Mouse (Mus musculus): ENCODE results near the gene Smurf2.
"Not testable (repeated sequence)": the region's sequence is repeated elsewhere in the genome, so short reads cannot be mapped to it uniquely, and the experiment has no call there.

Smurf2 gene

GRCm38 (mm10) chr11:106812410-106813136, 107.9 kb downstream of the Smurf2 start:
- no peak for DNase-seq (ENCODE audit: low read depth, low spot score)

GRCm38 (mm10) chr11:106807442-106807841, 113.1 kb downstream of the Smurf2 start:
- not testable (repeated sequence) for DNase-seq (ENCODE audit: low read depth, low spot score)

GRCm38 (mm10) chr11:106802069-106802627, 118.4 kb downstream of the Smurf2 start:
- DNase-seq (ENCODE audit: low read depth, low spot score) = no peak

- no peak for DNase-seq (ENCODE audit: low read depth, low spot score)
Measured at GRCm38 (mm10) chr11:106795679-106796078, 124.8 kb downstream of the Smurf2 start.

- DNase-seq (ENCODE audit: low read depth, low spot score) = no peak
Measured at GRCm38 (mm10) chr11:106793846-106794245, 126.7 kb downstream of the Smurf2 start.

- peak; percentile 29 for DNase-seq (ENCODE audit: low read depth, low spot score)
Measured at GRCm38 (mm10) chr11:106789649-106790048, 130.9 kb downstream of the Smurf2 start.

- peak; percentile 98 for DNase-seq (ENCODE audit: low read depth, low spot score)
Measured at GRCm38 (mm10) chr11:106788775-106789459, 131.6 kb downstream of the Smurf2 start, which contains the start of the genes Ddx5 and Cep95. TSS of gene Ddx5 (minus strand) at chr11:106789185. TSS of gene Cep95 (plus strand) at chr11:106789252.

GRCm38 (mm10) chr11:106788026-106788774, 132.3 kb downstream of the Smurf2 start:
- DNase-seq (ENCODE audit: low read depth, low spot score) = peak; percentile 97

GRCm38 (mm10) chr11:106787131-106788025, 133.1 kb downstream of the Smurf2 start:
- DNase-seq (ENCODE audit: low read depth, low spot score) = peak; percentile 84

GRCm38 (mm10) chr11:106785043-106785442, 135.5 kb downstream of the Smurf2 start:
- DNase-seq (ENCODE audit: low read depth, low spot score) = no peak

- DNase-seq (ENCODE audit: low read depth, low spot score) = no peak
Measured at GRCm38 (mm10) chr11:106784476-106784875, 136.0 kb downstream of the Smurf2 start.

- DNase-seq (ENCODE audit: low read depth, low spot score) = no peak
Measured at GRCm38 (mm10) chr11:106782841-106783764, 137.4 kb downstream of the Smurf2 start.

GRCm38 (mm10) chr11:106782271-106782670, 138.2 kb downstream of the Smurf2 start:
- not testable (repeated sequence) for DNase-seq (ENCODE audit: low read depth, low spot score)

- no peak for DNase-seq (ENCODE audit: low read depth, low spot score)
Measured at GRCm38 (mm10) chr11:106780590-106781220, 139.8 kb downstream of the Smurf2 start.

GRCm38 (mm10) chr11:106780089-106780425, 140.5 kb downstream of the Smurf2 start:
- DNase-seq (ENCODE audit: low read depth, low spot score) = no peak

- peak; percentile 86 for DNase-seq (ENCODE audit: low read depth, low spot score)
Measured at GRCm38 (mm10) chr11:106779388-106780088, 141.0 kb downstream of the Smurf2 start, which contains the start of gene Polg2. TSS of gene Polg2 (minus strand) at chr11:106779537.

GRCm38 (mm10) chr11:106778589-106779387, 141.7 kb downstream of the Smurf2 start:
- DNase-seq (ENCODE audit: low read depth, low spot score) = no peak

- DNase-seq (ENCODE audit: low read depth, low spot score) = no peak
Measured at GRCm38 (mm10) chr11:106778132-106778531, 142.4 kb downstream of the Smurf2 start.
